23 mouse cellular contexts compared by ENCODE assay signal in genomic region chr1:136094807-136095206, GRCm38 (mm10). TPM values are rescaled to one million over a fixed set of nuclear protein-coding genes. Genes with fewer than 3 reads are reported as not detected.
"Had no signal": no experiment of that assay in that cellular context is flagged by ENCODE, and none has a peak within 500 bp of the region (broad histone marks: within the 10 kb centered on the region; RNA-seq: fewer than 3 reads in every experiment).

No protein-coding gene starts in this region.

- H3K27me3 ChIP-seq: neural tube, embryonic 12.5 days; neural tube, embryonic 13.5 days; neural tube, embryonic 15.5 days; stomach, embryonic 15.5 days had no signal

- H3K4me1 ChIP-seq: neural tube, embryonic 12.5 days; neural tube, embryonic 13.5 days; neural tube, embryonic 15.5 days; stomach, embryonic 15.5 days had no signal

- H3K9me3 ChIP-seq: neural tube, embryonic 12.5 days; neural tube, embryonic 13.5 days; neural tube, embryonic 15.5 days; stomach, embryonic 15.5 days had no signal

- H3K27ac ChIP-seq: neural tube, embryonic 12.5 days; neural tube, embryonic 13.5 days; neural tube, embryonic 15.5 days; stomach, embryonic 15.5 days; stomach, postnatal 0 days had no signal

- H3K9ac ChIP-seq: neural tube, embryonic 12.5 days; neural tube, embryonic 13.5 days; neural tube, embryonic 15.5 days; stomach, embryonic 15.5 days had no signal

- DNase-seq: right cerebral cortex, adult 18-20 months; right cerebral cortex, postnatal 14 days; right cerebral cortex, postnatal 25 days; right cerebral cortex, postnatal 4 days; spleen, adult 18-20 months; thymus, adult 18-20 months; thymus, adult 2 months; thymus, postnatal 14 days; thymus, postnatal 25 days; thymus, postnatal 4 days had no signal

- H3K4me2 ChIP-seq: neural tube, embryonic 12.5 days; neural tube, embryonic 13.5 days; neural tube, embryonic 15.5 days; stomach, embryonic 15.5 days had no signal

- H3K36me3 ChIP-seq: neural tube, embryonic 12.5 days; neural tube, embryonic 13.5 days; neural tube, embryonic 15.5 days; stomach, embryonic 15.5 days had no signal

- H3K4me3 ChIP-seq: neural tube, embryonic 12.5 days; neural tube, embryonic 13.5 days; neural tube, embryonic 15.5 days; stomach, embryonic 15.5 days had no signal

RNA-seq across cellular contexts. Expression of gene Cacna1s, which starts 42.3 kb away (rescaled TPM):
- polyA plus RNA-seq: stomach, embryonic 14.5 days; stomach, postnatal 0 days had no signal

RNA-seq across cellular contexts. Expression of gene Ascl5, which starts 44.2 kb away (rescaled TPM):
- polyA plus RNA-seq: neural tube, embryonic 11.5 days; neural tube, embryonic 12.5 days; neural tube, embryonic 13.5 days; neural tube, embryonic 14.5 days; neural tube, embryonic 15.5 days; small intestine, adult 2 months; spleen, adult 2 months; testis, adult 2 months; thymus, adult 2 months; thymus, postnatal 0 days; urinary bladder, adult 2 months had no signal
